Mouse (Mus musculus): Measurements from ENCODE around the gene Isyna1. TPM values are rescaled to one million over a fixed set of nuclear protein-coding genes. Genes with fewer than 3 reads are reported as not detected.

The Isyna1 gene
- polyA plus RNA-seq, 1 experiment from 2014 or later = 107 TPM

DNA sequence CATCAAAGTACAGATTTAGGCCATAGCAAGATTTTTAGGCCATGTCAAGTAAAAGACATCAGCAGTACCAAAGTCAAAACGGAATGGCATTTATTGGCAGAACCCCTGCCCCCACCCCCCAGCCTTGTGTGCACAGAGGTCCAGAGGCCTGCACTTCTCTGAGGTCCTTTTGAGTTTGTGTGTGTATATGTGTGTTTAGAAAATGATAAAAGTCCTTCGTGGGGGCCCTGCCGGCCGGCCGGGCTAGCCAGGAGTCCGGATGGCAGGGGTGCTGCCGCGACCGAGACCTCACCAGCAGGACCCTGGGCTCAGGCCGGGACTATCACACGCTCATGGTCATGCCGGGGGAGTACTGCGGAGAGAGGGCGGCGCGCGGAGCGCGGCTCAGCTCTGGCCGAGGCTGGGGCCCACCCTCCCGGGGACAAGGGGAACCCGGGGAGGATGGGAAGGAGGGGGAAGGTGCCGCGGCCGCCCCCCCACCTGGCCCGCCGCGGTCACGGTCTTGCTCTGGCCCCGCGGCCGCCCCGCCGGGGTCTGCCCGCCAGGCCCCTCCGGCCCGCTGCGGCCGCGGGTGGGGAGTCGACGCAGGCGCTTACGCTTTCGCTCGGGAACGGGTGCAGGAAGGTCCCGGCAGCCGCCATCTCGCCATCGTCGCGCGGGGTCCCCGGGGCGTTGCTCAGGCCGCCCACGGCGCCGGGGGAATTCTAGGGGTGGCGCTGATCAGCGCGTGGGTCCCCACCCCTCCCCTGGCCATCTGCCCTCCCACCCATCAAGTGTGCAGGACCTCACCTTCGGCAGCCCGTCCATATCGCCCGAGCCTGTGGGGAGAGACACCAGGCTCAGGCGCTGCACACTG lies 3.5 kb downstream of the Isyna1 start:
- 11% methylated on average over 68 of the region's 68 CpGs for WGBS
- H3K27ac ChIP-seq (ENCODE audit: low read depth) = peak overlapping the region; percentile 65
- peak overlapping the region; percentile 66 for H3K9ac ChIP-seq

DNA sequence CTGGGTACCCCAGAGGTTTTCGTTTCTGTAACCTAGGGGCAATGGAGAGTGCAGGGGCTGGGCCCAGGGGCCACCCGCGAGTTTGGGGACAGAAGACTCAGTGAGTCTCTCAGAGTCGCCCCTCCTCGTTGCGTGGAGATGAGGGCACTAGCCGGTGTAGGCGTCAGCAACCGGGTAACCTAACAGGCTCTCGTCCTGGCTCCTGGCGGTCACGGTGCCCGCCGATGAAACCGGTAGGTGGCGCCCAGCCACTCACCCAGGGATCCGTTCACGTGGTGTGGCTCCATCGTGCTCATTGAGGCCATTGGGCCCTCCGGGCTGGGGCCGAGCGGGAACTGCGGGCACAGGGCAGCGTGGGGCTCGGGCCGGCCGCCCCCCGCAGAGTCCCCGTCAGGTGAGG lies 4.1 kb downstream of the Isyna1 start:
- peak; percentile 87 for TF ChIP-seq CTCF (IDR thresholded peaks at IDR 0.05; ENCODE audit: low read depth)
- H3K4me1 ChIP-seq (ENCODE audit: insufficient read depth) = peaks cover 35% of the 10 kb centered on the region
- peak overlapping the region; percentile 65 for H3K27ac ChIP-seq (ENCODE audit: low read depth)
- H3K36me3 ChIP-seq (ENCODE audit: insufficient read depth) = peaks cover 31% of the 10 kb centered on the region
- no peaks in the 10 kb centered on the region for H3K27me3 ChIP-seq (ENCODE audit: insufficient read depth, low read length)
- WGBS = 4% methylated on average over 29 of the region's 29 CpGs
- H3K9me3 ChIP-seq (ENCODE audit: low read depth, low read length) = no peaks in the 10 kb centered on the region
- peak overlapping the region; percentile 66 for H3K9ac ChIP-seq
- peak overlapping the region; percentile 46 for H3K4me3 ChIP-seq (ENCODE audit: low read depth, low read length)
- ATAC-seq (ENCODE audit: insufficient read depth) (peak; percentile 19; the same call in 1 of the 2 replicates), DNase-seq (peak; percentile 90)
- H3K4me2 ChIP-seq = peak overlapping the region; percentile 83

More for the DNA sequence above, 3.5 kb downstream of the Isyna1 start:
- Histone ChIP-seq H3K27me3 (ENCODE audit: insufficient read depth, low read length) (no peaks in the 10 kb centered on the region), H3K9me3 (ENCODE audit: low read depth, low read length) (no peaks in the 10 kb centered on the region), H3K4me2 (peak overlapping the region; percentile 83), H3K36me3 (ENCODE audit: insufficient read depth) (peaks cover 28% of the 10 kb centered on the region), H3K4me3 (ENCODE audit: low read depth, low read length) (peak overlapping the region; percentile 46), H3K4me1 (ENCODE audit: insufficient read depth) (peaks cover 35% of the 10 kb centered on the region)
- TF ChIP-seq CTCF (IDR thresholded peaks at IDR 0.05; ENCODE audit: low read depth) = no peak
- DNase-seq (peak; percentile 13), ATAC-seq (ENCODE audit: insufficient read depth) (no peak)

DNA sequence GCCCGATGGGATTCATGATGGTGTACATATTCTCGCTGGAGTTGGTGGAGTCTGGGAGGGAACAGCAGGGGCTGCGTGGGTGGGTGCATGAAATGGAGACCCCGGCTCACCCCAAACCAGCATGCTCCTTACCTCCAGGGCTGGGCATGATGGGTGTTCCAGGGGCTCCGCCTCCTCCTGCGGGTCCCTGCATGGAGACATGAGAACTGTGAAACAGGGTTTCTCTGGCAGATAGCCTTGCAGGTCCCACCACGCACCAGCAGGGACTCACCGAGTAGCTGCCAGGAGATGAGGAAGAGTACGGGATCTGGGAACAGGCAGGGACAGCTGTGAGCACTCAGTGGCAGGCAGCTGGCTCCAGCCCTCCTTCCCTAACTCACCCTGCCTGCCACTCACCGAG lies 4.5 kb downstream of the Isyna1 start:
- Histone ChIP-seq H3K9me3 (ENCODE audit: low read depth, low read length) (no peaks in the 10 kb centered on the region), H3K4me1 (ENCODE audit: insufficient read depth) (peaks cover 32% of the 10 kb centered on the region), H3K27ac (ENCODE audit: low read depth) (peak overlapping the region; percentile 65), H3K27me3 (ENCODE audit: insufficient read depth, low read length) (no peaks in the 10 kb centered on the region), H3K4me2 (peak overlapping the region; percentile 83), H3K4me3 (ENCODE audit: low read depth, low read length) (peak overlapping the region; percentile 46), H3K36me3 (ENCODE audit: insufficient read depth) (peaks cover 31% of the 10 kb centered on the region), H3K9ac (peak overlapping the region; percentile 66)
- WGBS = 15% methylated on average over 10 of the region's 10 CpGs
- ATAC-seq (ENCODE audit: insufficient read depth) (peak; percentile 9; the same call in 1 of the 2 replicates), DNase-seq (peak; percentile 69)
- TF ChIP-seq CTCF (IDR thresholded peaks at IDR 0.05; ENCODE audit: low read depth) = peak; percentile 43

DNA sequence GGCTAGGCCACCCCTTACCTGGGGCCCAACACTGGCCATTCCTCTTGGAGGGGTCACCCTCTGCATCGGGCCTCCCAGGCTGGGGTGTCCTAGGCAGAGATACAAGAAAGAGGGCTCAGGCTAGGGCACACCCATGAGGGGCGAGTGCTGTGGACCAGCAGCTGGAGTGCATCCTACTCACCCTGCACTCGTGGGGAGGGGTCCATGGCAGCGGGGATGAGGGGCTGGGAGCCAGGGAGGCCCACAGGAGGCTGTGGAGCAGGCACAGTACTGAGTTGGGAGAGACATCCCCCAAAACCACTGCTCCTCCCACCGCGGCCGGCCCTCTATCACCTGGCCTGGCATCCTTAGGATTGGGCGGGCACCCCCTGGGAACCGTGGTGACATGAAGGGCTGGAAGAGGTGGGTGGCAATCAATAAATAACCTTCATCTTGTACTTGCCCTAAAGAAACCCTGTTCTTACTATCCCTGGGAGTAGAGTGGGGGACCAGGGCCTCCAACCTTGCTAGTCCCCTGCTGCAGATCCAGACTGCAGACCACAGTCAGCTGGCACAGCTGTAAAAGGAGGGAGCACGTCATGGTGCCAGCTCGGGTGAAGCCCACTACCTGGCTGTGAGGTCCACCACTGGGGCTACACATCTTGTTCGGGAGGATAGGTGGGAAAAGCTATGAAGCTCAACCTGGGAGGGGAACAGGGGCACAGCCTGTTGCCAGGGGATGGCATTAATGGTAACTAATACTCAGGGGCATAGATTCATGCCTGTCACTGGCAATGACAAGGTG lies 5.5 kb downstream of the Isyna1 start:
- H3K4me1 ChIP-seq (ENCODE audit: insufficient read depth) = peaks cover 31% of the 10 kb centered on the region
- no peak for TF ChIP-seq CTCF (IDR thresholded peaks at IDR 0.05; ENCODE audit: low read depth)
- no peak overlapping the region; the same call in 1 of the 2 replicates for H3K9ac ChIP-seq
- H3K4me2 ChIP-seq = peak overlapping the region; percentile 83; the same call in 1 of the 2 replicates
- no peaks in the 10 kb centered on the region for H3K27me3 ChIP-seq (ENCODE audit: insufficient read depth, low read length)
- 61% methylated on average over 12 of the region's 12 CpGs for WGBS
- no peak overlapping the region for H3K4me3 ChIP-seq (ENCODE audit: low read depth, low read length)
- peaks cover 31% of the 10 kb centered on the region for H3K36me3 ChIP-seq (ENCODE audit: insufficient read depth)
- DNase-seq = peak; percentile 62
- peak; percentile 14; the same call in 1 of the 2 replicates for ATAC-seq (ENCODE audit: insufficient read depth)
- H3K27ac ChIP-seq (ENCODE audit: low read depth) = peak overlapping the region; percentile 22; the same call in 1 of the 2 replicates
- H3K9me3 ChIP-seq (ENCODE audit: low read depth, low read length) = no peaks in the 10 kb centered on the region

DNA sequence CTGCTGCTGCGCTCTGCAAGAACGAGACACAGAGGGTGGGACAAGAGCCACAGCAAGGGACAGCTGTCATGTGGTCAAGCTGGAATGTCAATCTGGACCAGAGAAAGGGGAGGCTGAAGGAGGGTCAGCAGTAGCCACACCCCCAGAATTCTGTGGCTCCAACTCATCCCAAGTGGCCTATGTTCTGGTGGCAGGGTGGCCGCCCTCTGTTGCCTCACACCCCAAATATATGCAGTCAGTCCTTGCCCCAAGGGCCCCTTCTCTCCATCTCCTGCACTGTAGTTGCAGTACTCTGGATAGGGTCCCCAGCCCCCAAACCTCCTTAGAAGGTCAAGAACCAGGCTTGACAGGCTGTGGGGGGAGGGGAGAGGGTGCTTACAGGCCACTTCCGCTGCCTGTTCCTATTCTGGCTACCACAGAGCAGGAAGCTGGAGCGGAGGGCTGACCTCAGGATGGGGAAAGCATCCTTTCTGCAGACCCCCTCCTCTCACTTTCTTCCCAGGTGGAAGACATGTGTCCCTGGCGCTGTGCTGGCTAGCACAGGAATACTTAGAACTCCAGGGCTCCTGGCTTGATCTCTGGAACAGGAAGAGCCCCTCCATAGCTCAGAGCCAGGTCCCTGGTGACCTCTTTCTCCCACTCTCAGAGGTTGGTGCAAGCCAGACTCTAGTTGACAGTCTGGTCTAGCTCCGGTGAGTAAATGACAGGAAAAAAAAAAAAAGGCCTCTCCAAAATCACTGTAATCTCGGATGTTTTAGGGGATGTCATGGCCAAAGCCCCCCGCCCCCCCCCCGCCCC lies 6.5 kb downstream of the Isyna1 start:
- H3K4me3 ChIP-seq (ENCODE audit: low read depth, low read length) = 0 out of 2 replicates have a peak overlapping the region, but pooled peaks have one; percentile 16
- H3K4me1 ChIP-seq (ENCODE audit: insufficient read depth) = peaks cover 31% of the 10 kb centered on the region
- no peak for TF ChIP-seq CTCF (IDR thresholded peaks at IDR 0.05; ENCODE audit: low read depth)
- H3K27me3 ChIP-seq (ENCODE audit: insufficient read depth, low read length) = no peaks in the 10 kb centered on the region
- no peaks in the 10 kb centered on the region for H3K9me3 ChIP-seq (ENCODE audit: low read depth, low read length)
- DNase-seq (peak; percentile 64), ATAC-seq (ENCODE audit: insufficient read depth) (peak; percentile 1; the same call in 1 of the 2 replicates)
- 0 out of 2 replicates have a peak overlapping the region, but pooled peaks have one; percentile 16 for H3K9ac ChIP-seq
- H3K4me2 ChIP-seq = peak overlapping the region; percentile 50
- 17% methylated on average over 10 of the region's 10 CpGs for WGBS
- H3K27ac ChIP-seq (ENCODE audit: low read depth) = peak overlapping the region; percentile 38
- peaks cover 29% of the 10 kb centered on the region for H3K36me3 ChIP-seq (ENCODE audit: insufficient read depth)

DNA sequence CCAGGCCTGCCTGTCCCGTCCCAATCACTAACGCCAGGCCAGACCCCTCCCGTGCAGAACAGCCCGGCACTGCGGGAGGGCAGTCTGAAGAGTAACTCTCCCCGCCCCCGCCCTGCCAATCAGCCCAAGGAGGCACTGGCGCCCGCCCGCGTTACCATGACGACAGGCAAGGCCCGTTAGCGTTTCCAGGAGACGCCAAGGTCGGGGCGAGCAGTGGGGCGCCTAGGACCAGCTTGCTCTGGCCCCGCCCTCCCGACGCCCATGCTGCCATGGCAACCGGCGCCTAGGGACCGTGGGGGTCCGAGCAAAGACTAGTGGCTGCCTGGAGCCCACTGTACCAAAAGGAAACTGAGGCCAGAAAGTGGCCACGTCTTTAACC lies 7.1 kb downstream of the Isyna1 start:
- Histone ChIP-seq H3K27me3 (ENCODE audit: insufficient read depth, low read length) (no peaks in the 10 kb centered on the region), H3K9ac (peak overlapping the region; percentile 16; the same call in 1 of the 2 replicates), H3K4me1 (ENCODE audit: insufficient read depth) (peaks cover 31% of the 10 kb centered on the region), H3K36me3 (ENCODE audit: insufficient read depth) (peaks cover 23% of the 10 kb centered on the region), H3K9me3 (ENCODE audit: low read depth, low read length) (no peaks in the 10 kb centered on the region), H3K4me2 (peak overlapping the region; percentile 50), H3K27ac (ENCODE audit: low read depth) (peak overlapping the region; percentile 38; the same call in 1 of the 2 replicates), H3K4me3 (ENCODE audit: low read depth, low read length) (0 out of 2 replicates have a peak overlapping the region, but pooled peaks have one; percentile 16)
- no peak for TF ChIP-seq CTCF (IDR thresholded peaks at IDR 0.05; ENCODE audit: low read depth)
- peak; percentile 93 for DNase-seq
- ATAC-seq (ENCODE audit: insufficient read depth) = peak; percentile 32
- under 1% methylated on average over 26 of the region's 26 CpGs for WGBS

Measured in lung, embryonic 14.5 days (tissue).